Mouse (Mus musculus) thymus, adult 2 months (tissue): ENCODE measurements around the gene Dpm2. TPM values are rescaled to one million over a fixed set of nuclear protein-coding genes. Genes with fewer than 3 reads are reported as not detected.

Experiments
- DNase-seq: peaks from one replicate; pipeline ENCODE4 v3.0.0; 2021
- H3K27ac ChIP-seq: fragments of 200-500 bp; 2 replicates; pipeline ENCODE4 v1.5.1; 2012; ENCODE audit warnings: low read length, control low read depth; ENCODE audit not compliant: control insufficient read depth, insufficient read depth
- H3K27me3 ChIP-seq: fragments of 200-500 bp; 2 replicates; pipeline ENCODE4 v1.6.1; 2012; ENCODE audit warnings: mild to moderate bottlenecking, low read length, moderate library complexity, mixed read lengths; ENCODE audit not compliant: control insufficient read depth, insufficient read depth
- H3K36me3 ChIP-seq: fragments of 200-500 bp; 2 replicates; pipeline ENCODE4 v1.6.1; 2012; ENCODE audit warnings: mild to moderate bottlenecking, low read length, moderate library complexity; ENCODE audit not compliant: control insufficient read depth, insufficient read depth
- H3K4me1 ChIP-seq: fragments of 200-500 bp; replicated peaks from 2 replicates; pipeline ENCODE4 v1.6.1; 2012; ENCODE audit warnings: low read length; ENCODE audit not compliant: control insufficient read depth, insufficient read depth
- H3K4me3 ChIP-seq: fragments of 200-500 bp; 2 replicates; pipeline ENCODE4 v1.5.1; 2012; ENCODE audit warnings: mild to moderate bottlenecking, low read length, control low read depth, moderate library complexity; ENCODE audit not compliant: control insufficient read depth, insufficient read depth
- CTCF ChIP-seq: fragments of 200-500 bp; IDR thresholded peaks from 2 replicates; pipeline ENCODE4 v1.5.1; 2012; ENCODE audit warnings: mild to moderate bottlenecking, control low read depth, low read length, moderate library complexity, borderline replicate concordance; ENCODE audit not compliant: control insufficient read depth, poor library complexity, insufficient read depth; ENCODE audit errors: extremely low read depth
- POLR2A ChIP-seq: fragments of 200-500 bp; IDR thresholded peaks from 2 replicates; pipeline ENCODE4 v1.6.1; 2012; ENCODE audit warnings: mild to moderate bottlenecking, low read length, control low read depth, moderate library complexity; ENCODE audit not compliant: control insufficient read depth, poor library complexity, insufficient read depth; ENCODE audit errors: extremely low read depth
- WGBS: fragments of 180-500 bp; shearing (Covaris S2); methylation state at CpG from one replicate; pipeline ENCODE4 v1.1.7; 2018; 5-methylcytosine and 5-hydroxymethylcytosine counted together
- polyA plus RNA-seq: library from polyadenylated mRNA; depleted of rRNA; stranded (reverse); fragments of >200 nt; gene quantifications from 2 replicates; pipeline ENCODE4 v1.2.3, GENCODE M21; 2012

The Dpm2 gene
- polyA plus RNA-seq, 1 experiment = 173 TPM

- no peak overlapping the region for H3K27ac ChIP-seq
- no peak for DNase-seq
- peaks cover 24% of the 10 kb centered on the region for H3K4me1 ChIP-seq
- WGBS = 90% methylated on average over 2 of the region's 2 CpGs
- no peak overlapping the region for H3K4me3 ChIP-seq
- no peaks in the 10 kb centered on the region for H3K36me3 ChIP-seq
- TF ChIP-seq CTCF (no peak), POLR2A (no peak)
- peaks cover 4% of the 10 kb centered on the region; the same call in 1 of the 2 replicates for H3K27me3 ChIP-seq
These were observed 37.5 kb upstream of the Dpm2 start for GRCm38 (mm10) chr2:32533163-32533562.

GRCm38 (mm10) chr2:32534061-32534732 is 36.5 kb upstream of the Dpm2 start:
- no peaks in the 10 kb centered on the region for H3K36me3 ChIP-seq
- TF ChIP-seq CTCF (no peak), POLR2A (no peak)
- WGBS = 14% methylated on average over 13 of the region's 13 CpGs
- H3K4me1 ChIP-seq = peaks cover 28% of the 10 kb centered on the region
- H3K27ac ChIP-seq = peak overlapping the region; percentile 6; the same call in 1 of the 2 replicates
- peaks cover 7% of the 10 kb centered on the region; the same call in 1 of the 2 replicates for H3K27me3 ChIP-seq
- H3K4me3 ChIP-seq = peak overlapping the region; percentile 52
- peak; percentile 47 for DNase-seq

GRCm38 (mm10) chr2:32534733-32535471 is 35.8 kb upstream of the Dpm2 start, which contains the start of gene Fam102a:
Fam102a (plus strand) TSS chr2:32535332.
- Histone ChIP-seq H3K27ac (peak within 1 kb of the TSS; percentile 47), H3K4me1 (peaks cover 34% of the 10 kb centered on the region), H3K36me3 (no peaks in the 10 kb centered on the region), H3K27me3 (peaks cover 7% of the 10 kb centered on the region; the same call in 1 of the 2 replicates), H3K4me3 (peak within 1 kb of the TSS; percentile 80)
- no peak; the same call in 1 of the 2 replicates for TF ChIP-seq CTCF
- peak; percentile 94 for TF ChIP-seq POLR2A
- DNase-seq = peak; percentile 99
- WGBS = under 1% methylated on average over 67 of the region's 67 CpGs

- no peak for DNase-seq
- Histone ChIP-seq H3K36me3 (no peaks in the 10 kb centered on the region), H3K4me3 (peak overlapping the region; percentile 80), H3K4me1 (peaks cover 35% of the 10 kb centered on the region), H3K27ac (peak overlapping the region; percentile 47), H3K27me3 (peaks cover 7% of the 10 kb centered on the region; the same call in 1 of the 2 replicates)
- WGBS = under 1% methylated on average over 56 of the region's 56 CpGs
- TF ChIP-seq POLR2A = no peak
- no peak for TF ChIP-seq CTCF
These were observed 35.1 kb upstream of the Dpm2 start for GRCm38 (mm10) chr2:32535501-32535991.

GRCm38 (mm10) chr2:32536086-32536633 is 34.5 kb upstream of the Dpm2 start:
- DNase-seq = no peak
- Histone ChIP-seq H3K36me3 (no peaks in the 10 kb centered on the region), H3K27me3 (peaks cover 7% of the 10 kb centered on the region; the same call in 1 of the 2 replicates), H3K4me3 (peak overlapping the region; percentile 80), H3K27ac (peak overlapping the region; percentile 47; the same call in 1 of the 2 replicates), H3K4me1 (peaks cover 42% of the 10 kb centered on the region)
- no peak for TF ChIP-seq CTCF
- TF ChIP-seq POLR2A = no peak
- 5% methylated on average over 14 of the region's 14 CpGs for WGBS
